Mouse (Mus musculus): ENCODE results near the gene Edc4. TPM values are rescaled to one million over a fixed set of nuclear protein-coding genes. Genes with fewer than 3 reads are reported as not detected.
A peak's percentile ranks its signal among the peaks of the same experiment; 100 is the strongest.

Gene Edc4
- total and polyA plus RNA-seq, 3 experiments, result 28.7 to 46.4 (median 41.6) TPM

DNA sequence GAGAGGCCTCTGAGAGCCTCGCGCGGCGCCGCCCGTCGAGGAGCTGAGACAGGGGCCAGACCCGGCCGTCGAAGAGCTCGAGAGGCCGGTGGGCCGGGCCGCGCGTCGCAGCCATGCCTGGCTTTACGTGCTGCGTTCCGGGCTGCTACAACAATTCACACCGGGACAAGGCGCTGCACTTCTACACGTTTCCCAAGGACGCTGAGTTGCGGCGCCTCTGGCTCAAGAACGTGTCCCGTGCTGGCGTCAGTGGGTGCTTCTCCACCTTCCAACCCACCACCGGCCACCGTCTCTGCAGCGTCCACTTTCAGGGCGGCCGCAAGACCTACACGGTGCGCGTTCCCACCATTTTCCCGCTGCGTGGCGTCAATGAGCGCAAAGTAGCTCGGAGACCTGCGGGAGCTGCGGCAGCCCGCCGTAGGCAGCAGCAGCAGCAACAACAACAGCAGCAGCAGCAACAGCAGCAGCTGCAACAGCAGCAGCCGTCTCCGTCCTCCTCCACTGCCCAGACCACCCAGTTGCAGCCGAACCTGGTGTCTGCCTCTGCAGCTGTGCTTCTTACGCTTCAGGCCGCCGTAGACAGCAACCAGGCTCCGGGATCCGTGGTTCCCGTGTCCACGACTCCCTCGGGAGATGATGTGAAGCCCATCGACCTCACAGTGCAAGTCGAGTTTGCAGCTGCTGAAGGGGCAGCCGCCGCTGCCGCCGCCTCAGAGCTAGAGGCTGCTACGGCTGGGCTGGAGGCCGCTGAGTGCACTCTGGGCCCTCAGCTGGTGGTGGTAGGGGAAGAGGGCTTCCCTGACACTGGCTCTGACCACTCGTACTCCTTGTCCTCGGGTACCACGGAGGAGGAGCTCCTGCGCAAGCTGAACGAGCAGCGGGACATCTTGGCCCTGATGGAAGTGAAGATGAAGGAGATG, 25.2 kb upstream of the Edc4 start:
- H3K79me2 ChIP-seq (replicated peaks; ENCODE audit: control insufficient read depth, extremely low read depth, insufficient read depth, poor library complexity, severe bottlenecking), result peaks cover 40% of the 10 kb centered on the region
- no peaks in the 10 kb centered on the region for H3K27me3 ChIP-seq (replicated peaks)
- in situ Hi-C loops (cut with MboI; ENCODE audit: low pct_ligation_motif_present, low pct_unique_long_range_greater_than_20kb, low sequenced_read_pairs) (no loop called here), dilution Hi-C loops (cut with MboI; ENCODE audit: extremely low pct_ligation_motif_present, extremely low pct_unique_long_range_greater_than_20kb, low sequenced_read_pairs) (no loop called here)
- H3K9me3 ChIP-seq (replicated peaks; ENCODE audit: low read length), result no peaks in the 10 kb centered on the region
- H3K36me3 ChIP-seq (replicated peaks in 1 of 2; ENCODE audit: control insufficient read depth in 1 of 2, insufficient read depth in 1 of 2, low read length in 1 of 2), result peaks cover 0 to 6% of the 10 kb centered on the region in 2 experiments
- peak overlapping the region; percentile 5 for H3K27ac ChIP-seq (ENCODE audit: insufficient read depth, low read depth)
- H3K4me1 ChIP-seq (ENCODE audit: control insufficient read depth in 1 of 2, insufficient read depth in 2 of 2), result peaks cover 10 to 50% of the 10 kb centered on the region in 2 experiments; a peak in 3 of 4 replicates
- peak overlapping the region; percentile 76 to 91 (median 80) for H3K4me3 ChIP-seq (replicated peaks in 1 of 3; ENCODE audit: low read depth in 2 of 3, low read length in 2 of 3, poor library complexity in 1 of 3)
- H3K9ac ChIP-seq (ENCODE audit: insufficient read depth, low read depth), result peak overlapping the region; percentile 83
- DNase-seq (ENCODE audit: extremely low read depth), result peak; percentile 18
- peak overlapping the region; percentile 65 for H3K4me2 ChIP-seq (ENCODE audit: insufficient read depth, low read depth, poor library complexity, severe bottlenecking)
- peak; percentile 44 for TF ChIP-seq UBTF (IDR thresholded peaks at IDR 0.05; ENCODE audit: low read depth, low read length)
- TF ChIP-seq MXI1 (IDR thresholded peaks at IDR 0.05; ENCODE audit: low read depth, low read length), result peak; percentile 34; the same call in 1 of the 2 replicates
- no peak for TF ChIP-seq POLR2AphosphoS2 (IDR thresholded peaks at IDR 0.05; ENCODE audit: low read depth, low read length)

- DNase-seq (ENCODE audit: extremely low read depth), result no peak
- in situ Hi-C loops (cut with MboI; ENCODE audit: low pct_ligation_motif_present, low pct_unique_long_range_greater_than_20kb, low sequenced_read_pairs), result no loop called here
- Histone ChIP-seq H3K9me3 (replicated peaks; ENCODE audit: low read length) (no peaks in the 10 kb centered on the region), H3K4me3 (replicated peaks in 1 of 3; ENCODE audit: low read depth in 2 of 3, low read length in 2 of 3, poor library complexity in 1 of 3) (peak overlapping the region; percentile 76 to 91 (median 80)), H3K27me3 (replicated peaks) (no peaks in the 10 kb centered on the region), H3K4me2 (ENCODE audit: insufficient read depth, low read depth, poor library complexity, severe bottlenecking) (peak overlapping the region; percentile 65), H3K27ac (ENCODE audit: insufficient read depth, low read depth) (peak overlapping the region; percentile 5; the same call in 1 of the 2 replicates), H3K4me1 (ENCODE audit: control insufficient read depth in 1 of 2, insufficient read depth in 2 of 2) (peaks cover 10 to 47% of the 10 kb centered on the region in 2 experiments; a peak in 3 of 4 replicates), H3K9ac (ENCODE audit: insufficient read depth, low read depth) (peak overlapping the region; percentile 83), H3K79me2 (replicated peaks; ENCODE audit: control insufficient read depth, extremely low read depth, insufficient read depth, poor library complexity, severe bottlenecking) (peaks cover 47% of the 10 kb centered on the region), H3K36me3 (replicated peaks in 1 of 2; ENCODE audit: control insufficient read depth in 1 of 2, insufficient read depth in 1 of 2, low read length in 1 of 2) (peaks cover 0 to 6% of the 10 kb centered on the region in 2 experiments)
- dilution Hi-C loops (cut with MboI; ENCODE audit: extremely low pct_ligation_motif_present, extremely low pct_unique_long_range_greater_than_20kb, low sequenced_read_pairs), result no loop called here
- no peak for TF ChIP-seq RCOR1 (conservative IDR thresholded peaks at IDR 0.05; ENCODE audit: low read depth, low read length)
- TF ChIP-seq MXI1 (IDR thresholded peaks at IDR 0.05; ENCODE audit: low read depth, low read length), result peak; percentile 5; the same call in 1 of the 2 replicates
- no peak for TF ChIP-seq BHLHE40 (IDR thresholded peaks at IDR 0.05; ENCODE audit: low read depth, low read length)
- TF ChIP-seq MAZ (IDR thresholded peaks at IDR 0.05; ENCODE audit: low read depth, low read length), result no peak
- TF ChIP-seq CHD2 (IDR thresholded peaks at IDR 0.05; ENCODE audit: low read length), result no peak
Measured at GRCm38 (mm10) chr8:105856168-105856835, 24.4 kb upstream of the Edc4 start.

GRCm38 (mm10) chr8:105858495-105858894, 22.2 kb upstream of the Edc4 start:
- no peaks in the 10 kb centered on the region for H3K27me3 ChIP-seq (replicated peaks)
- 0 out of 2 replicates have a peak overlapping the region, but pooled peaks have one; percentile 12 for H3K27ac ChIP-seq (ENCODE audit: insufficient read depth, low read depth)
- peak overlapping the region; percentile 90 for H3K4me2 ChIP-seq (ENCODE audit: insufficient read depth, low read depth, poor library complexity, severe bottlenecking)
- no peak for DNase-seq (ENCODE audit: extremely low read depth)
- no peaks in the 10 kb centered on the region for H3K9me3 ChIP-seq (replicated peaks; ENCODE audit: low read length)
- H3K4me3 ChIP-seq (replicated peaks in 1 of 3; ENCODE audit: low read depth in 2 of 3, low read length in 2 of 3, poor library complexity in 1 of 3), result no peak overlapping the region
- dilution Hi-C loops (cut with MboI; ENCODE audit: extremely low pct_ligation_motif_present, extremely low pct_unique_long_range_greater_than_20kb, low sequenced_read_pairs), result no loop called here
- in situ Hi-C loops (cut with MboI; ENCODE audit: low pct_ligation_motif_present, low pct_unique_long_range_greater_than_20kb, low sequenced_read_pairs), result no loop called here
- H3K79me2 ChIP-seq (replicated peaks; ENCODE audit: control insufficient read depth, extremely low read depth, insufficient read depth, poor library complexity, severe bottlenecking), result peaks cover 68% of the 10 kb centered on the region
- peaks cover 3 to 14% of the 10 kb centered on the region in 2 experiments for H3K36me3 ChIP-seq (replicated peaks in 1 of 2; ENCODE audit: control insufficient read depth in 1 of 2, insufficient read depth in 1 of 2, low read length in 1 of 2)
- H3K4me1 ChIP-seq (ENCODE audit: control insufficient read depth in 1 of 2, insufficient read depth in 2 of 2), result peaks cover 11 to 55% of the 10 kb centered on the region in 2 experiments; a peak in 3 of 4 replicates
- 0 out of 2 replicates have a peak overlapping the region, but pooled peaks have one; percentile 5 for H3K9ac ChIP-seq (ENCODE audit: insufficient read depth, low read depth)
- TF ChIP-seq SIN3A (IDR thresholded peaks at IDR 0.05; ENCODE audit: low read length) (no peak), USF2 (conservative IDR thresholded peaks at IDR 0.05; ENCODE audit: low read depth, low read length) (no peak), TBP (conservative IDR thresholded peaks at IDR 0.05; ENCODE audit: low read depth, low read length) (no peak), SMC3 (IDR thresholded peaks at IDR 0.05; ENCODE audit: low read depth, low read length) (no peak), KAT2A (IDR thresholded peaks at IDR 0.05; ENCODE audit: insufficient replicate concordance, low read length) (no peak), POLR2A (IDR thresholded peaks at IDR 0.05; ENCODE audit: low read depth, low read length) (no peak), ZNF384 (IDR thresholded peaks at IDR 0.05; ENCODE audit: low read depth, low read length) (no peak), MXI1 (IDR thresholded peaks at IDR 0.05; ENCODE audit: low read depth, low read length) (no peak), JUND (conservative IDR thresholded peaks at IDR 0.05; ENCODE audit: low read depth, low read length) (no peak), ZMIZ1 (IDR thresholded peaks at IDR 0.05; ENCODE audit: low read depth, low read length) (no peak), ZC3H11A (IDR thresholded peaks at IDR 0.05; ENCODE audit: low read depth, low read length) (no peak), MAX (IDR thresholded peaks at IDR 0.05; ENCODE audit: low read length) (no peak), POLR2AphosphoS2 (IDR thresholded peaks at IDR 0.05; ENCODE audit: low read depth, low read length) (no peak), E2F4 (IDR thresholded peaks at IDR 0.05; ENCODE audit: insufficient replicate concordance, low read depth, low read length) (no peak), ETS1 (conservative IDR thresholded peaks at IDR 0.05; ENCODE audit: low read depth, low read length) (no peak), CHD2 (IDR thresholded peaks at IDR 0.05; ENCODE audit: low read length) (no peak), TCF12 (IDR thresholded peaks at IDR 0.05; ENCODE audit: low read depth, low read length) (no peak), UBTF (IDR thresholded peaks at IDR 0.05; ENCODE audit: low read depth, low read length) (no peak)

Data from CH12.LX (cell line).